Mouse (Mus musculus) stomach, embryonic 14.5 days (tissue): ENCODE measurements around the gene Tab2. TPM values are rescaled to one million over a fixed set of nuclear protein-coding genes. Genes with fewer than 3 reads are reported as not detected.

Experiments used
- ATAC-seq: fragments of 200-750 bp; cut with Nextera tagmentation; 2 replicates; pipeline ENCODE4 v1.8.0; 2017; ENCODE audit warnings: low read depth, moderate TSS enrichment; ENCODE audit not compliant: insufficient number of reproducible peaks, insufficient read depth, low FRiP score
- H3K27ac ChIP-seq: fragments of 300-500 bp; sonication (generic); 2 replicates; pipeline ENCODE4 v1.5.1; 2014; ENCODE audit warnings: mild to moderate bottlenecking, low read length, moderate library complexity, mixed read lengths
- H3K27me3 ChIP-seq: fragments of 300-500 bp; sonication (generic); 2 replicates; pipeline ENCODE4 v1.6.1; 2014; ENCODE audit warnings: low read length, control low read depth, mixed read lengths; ENCODE audit not compliant: control insufficient read depth, insufficient read depth
- H3K36me3 ChIP-seq: fragments of 300-500 bp; sonication (generic); 2 replicates; pipeline ENCODE4 v1.6.1; 2014; ENCODE audit warnings: mild to moderate bottlenecking, control low read depth, low read length, moderate library complexity, mixed read lengths; ENCODE audit not compliant: control insufficient read depth, insufficient read depth
- H3K4me1 ChIP-seq: fragments of 300-500 bp; sonication (generic); 2 replicates; pipeline ENCODE4 v1.6.1; 2014; ENCODE audit warnings: low read length, control low read depth, mixed read lengths; ENCODE audit not compliant: control insufficient read depth, insufficient read depth
- H3K4me2 ChIP-seq: fragments of 300-500 bp; sonication (generic); replicated peaks from 2 replicates; pipeline ENCODE4 v1.6.1; 2014; ENCODE audit warnings: low read depth, low read length, control low read depth
- H3K4me3 ChIP-seq: fragments of 300-500 bp; sonication (generic); 2 replicates; pipeline ENCODE4 v1.5.1; 2014; ENCODE audit warnings: low read depth, low read length, control low read depth
- H3K9ac ChIP-seq: fragments of 300-500 bp; sonication (generic); replicated peaks from 2 replicates; pipeline ENCODE4 v1.6.1; 2014; ENCODE audit warnings: low read depth, mild to moderate bottlenecking, control low read depth, low read length, moderate library complexity, mixed read lengths
- H3K9me3 ChIP-seq: fragments of 300-500 bp; sonication (generic); 2 replicates; pipeline ENCODE4 v1.6.1; 2016; ENCODE audit warnings: low read depth, low read length, control low read depth; ENCODE audit not compliant: control insufficient read depth
- WGBS: fragments of 180-500 bp; shearing (Covaris S2); extraction: QIAGEN DNeasy Blood & Tissue Kit; methylation state at CpG from one replicate; pipeline ENCODE4 v1.1.7; 2014; 5-methylcytosine and 5-hydroxymethylcytosine counted together
- polyA plus RNA-seq: library from polyadenylated mRNA; unstranded; fragments of >200 nt; fragmentation: Nextera tagmentation; extraction: Ambion mirVana; gene quantifications from 2 replicates; pipeline ENCODE4 v1.2.1, GENCODE M21; 2014

The Tab2 gene
- 34.4 and 34.6 TPM in 2 replicates for polyA plus RNA-seq

DNA sequence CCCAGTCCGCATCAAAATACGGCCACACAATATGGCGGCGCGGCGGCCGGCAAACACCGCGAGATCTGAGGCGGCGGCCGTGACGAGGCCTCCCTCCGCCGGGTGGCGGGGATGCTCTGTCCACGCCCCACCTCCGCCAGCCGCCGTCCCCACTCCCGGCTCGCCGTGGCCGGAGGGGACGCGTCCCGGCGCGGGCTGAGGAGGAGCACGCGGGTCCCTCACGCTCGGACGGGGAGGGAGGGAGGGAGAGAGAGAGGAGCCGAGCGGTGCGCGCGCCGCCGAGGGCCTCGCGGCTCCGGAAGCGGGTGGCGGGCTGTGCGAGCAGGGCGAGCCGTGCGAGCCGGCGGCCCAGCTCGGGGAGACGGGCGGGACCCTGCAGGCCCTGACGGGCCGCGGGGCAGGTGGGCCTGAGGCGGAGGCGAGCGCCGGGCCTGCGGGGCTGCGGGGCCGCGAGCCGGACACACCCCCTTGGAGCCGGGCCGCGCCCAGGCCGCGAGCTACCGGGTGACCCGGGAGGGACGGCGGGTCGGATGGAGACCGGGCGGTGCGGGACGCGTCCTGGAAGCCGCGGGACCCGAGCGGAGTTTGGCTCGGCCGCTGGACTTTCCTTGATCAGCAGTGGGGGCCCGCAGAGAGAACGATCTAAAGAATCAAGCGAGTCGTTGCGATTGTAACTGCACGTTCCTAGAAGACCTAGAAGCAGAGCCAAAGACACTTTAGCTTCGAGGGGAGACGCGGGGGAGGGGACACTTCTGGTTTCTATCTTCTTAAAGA, at the start of gene Tab2:
TSS of gene Tab2 (minus strand) at position 3 of the 774 bp plus-strand sequence.
- no peaks in the 10 kb centered on the region for H3K36me3 ChIP-seq
- under 1% methylated on average over 71 of the region's 97 CpGs for WGBS
- peak within 1 kb of the TSS; percentile 87 for H3K9ac ChIP-seq
- H3K4me1 ChIP-seq: peaks cover 10% of the 10 kb centered on the region; the same call in 1 of the 2 replicates
- peak within 1 kb of the TSS; percentile 55 for H3K4me2 ChIP-seq
- no peaks in the 10 kb centered on the region for H3K27me3 ChIP-seq
- peak within 1 kb of the TSS; percentile 99 for H3K27ac ChIP-seq
- ATAC-seq: peak; percentile 95
- no peaks in the 10 kb centered on the region for H3K9me3 ChIP-seq
- H3K4me3 ChIP-seq: peak within 1 kb of the TSS; percentile 93

- H3K9ac ChIP-seq: no peak overlapping the region
- H3K4me3 ChIP-seq: no peak overlapping the region
- H3K4me2 ChIP-seq: no peak overlapping the region
- 65% methylated on average over 10 of the region's 10 CpGs for WGBS
- no peak overlapping the region for H3K27ac ChIP-seq
- no peaks in the 10 kb centered on the region for H3K9me3 ChIP-seq
- no peak for ATAC-seq
- no peaks in the 10 kb centered on the region for H3K27me3 ChIP-seq
- H3K36me3 ChIP-seq: no peaks in the 10 kb centered on the region
- no peaks in the 10 kb centered on the region for H3K4me1 ChIP-seq
These were observed 36.4 kb upstream of the Tab2 start for GRCm38 (mm10) chr10:7992258-7992919.

- H3K27ac ChIP-seq: no peak overlapping the region
These were observed 35.6 kb upstream of the Tab2 start for GRCm38 (mm10) chr10:7991596-7991995.

DNA sequence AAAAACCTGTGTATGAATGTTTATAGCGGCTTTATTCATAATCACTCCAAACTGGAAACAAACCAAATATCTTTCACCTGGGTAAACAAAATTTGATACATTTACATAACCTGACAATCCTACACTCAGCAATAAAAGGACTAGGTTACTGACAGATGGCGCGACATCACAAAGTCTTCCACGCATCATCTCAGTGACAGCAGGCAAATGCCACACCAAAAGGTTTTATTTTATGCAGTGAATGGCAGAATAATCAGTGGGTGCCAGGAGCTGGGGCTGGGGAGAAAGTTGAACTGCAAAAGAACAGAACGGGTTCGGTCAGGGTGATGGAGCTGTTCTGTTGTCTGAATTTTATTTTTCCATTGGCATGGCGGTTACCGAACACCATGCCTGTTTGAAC, 31.5 kb upstream of the Tab2 start:
- Histone ChIP-seq H3K9me3 (no peaks in the 10 kb centered on the region), H3K4me3 (no peak overlapping the region), H3K4me2 (no peak overlapping the region), H3K27me3 (no peaks in the 10 kb centered on the region), H3K36me3 (no peaks in the 10 kb centered on the region), H3K27ac (no peak overlapping the region), H3K4me1 (no peaks in the 10 kb centered on the region), H3K9ac (no peak overlapping the region)
- ATAC-seq: no peak
- 82% methylated on average over 8 of the region's 8 CpGs for WGBS

More at GRCm38 (mm10) chr10:7991596-7991995, 35.6 kb upstream of the Tab2 start:
- Histone ChIP-seq H3K27me3 (no peaks in the 10 kb centered on the region), H3K36me3 (no peaks in the 10 kb centered on the region), H3K4me3 (no peak overlapping the region), H3K4me2 (no peak overlapping the region), H3K9me3 (no peaks in the 10 kb centered on the region), H3K4me1 (no peaks in the 10 kb centered on the region), H3K9ac (no peak overlapping the region)
- WGBS: 57% methylated on average over 5 of the region's 5 CpGs
- ATAC-seq: no peak

DNA sequence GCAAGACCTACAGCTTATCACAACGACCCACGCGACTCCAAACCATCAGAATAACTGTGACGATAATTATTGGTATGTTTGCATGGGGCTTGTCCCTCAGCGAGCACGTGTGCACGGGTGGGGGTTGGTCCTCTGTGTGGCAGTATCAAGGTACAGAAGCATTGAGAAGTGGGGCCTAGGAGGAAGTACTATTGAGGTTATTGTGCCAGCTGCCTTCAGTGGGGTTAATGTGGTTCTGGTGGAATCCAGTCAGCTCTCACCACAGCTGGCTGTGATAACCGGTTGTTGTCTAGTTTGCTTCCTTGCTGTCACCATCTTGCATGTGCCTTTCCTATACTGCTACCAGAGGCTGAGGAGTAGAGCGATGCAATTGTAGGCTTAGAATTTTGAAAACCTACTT, 20.4 kb upstream of the Tab2 start:
- no peak for ATAC-seq
- H3K4me2 ChIP-seq: no peak overlapping the region
- no peaks in the 10 kb centered on the region for H3K9me3 ChIP-seq
- H3K4me1 ChIP-seq: no peaks in the 10 kb centered on the region
- H3K4me3 ChIP-seq: no peak overlapping the region
- no peaks in the 10 kb centered on the region for H3K27me3 ChIP-seq
- 95% methylated on average over 9 of the region's 9 CpGs for WGBS
- no peak overlapping the region for H3K9ac ChIP-seq
- no peaks in the 10 kb centered on the region for H3K36me3 ChIP-seq
- no peak overlapping the region for H3K27ac ChIP-seq

DNA sequence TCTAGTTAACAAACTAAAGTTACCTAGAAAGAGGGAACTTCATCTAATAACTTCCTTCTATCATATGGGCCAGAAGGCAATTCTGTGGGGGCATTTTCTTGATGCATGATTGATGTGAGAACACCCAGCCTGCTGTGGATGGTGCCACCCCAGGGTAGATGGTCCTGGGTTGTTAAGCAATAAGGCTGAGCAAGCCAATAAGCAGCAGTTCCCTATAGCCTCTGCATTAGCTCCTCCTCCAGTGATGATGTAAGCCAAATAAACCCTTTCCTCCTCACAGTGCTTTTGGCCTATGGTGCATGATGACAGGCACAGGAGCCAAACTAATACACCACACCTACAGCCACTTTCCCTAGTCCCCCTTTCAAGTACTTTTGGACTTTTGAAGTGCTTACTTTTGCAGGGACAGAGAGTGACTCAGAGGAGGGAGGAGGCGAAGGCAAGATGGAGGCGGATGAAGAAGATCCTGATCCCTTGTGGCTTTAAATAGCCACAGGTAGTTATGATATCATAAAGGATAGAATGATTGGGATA, 12.8 kb upstream of the Tab2 start:
- H3K4me1 ChIP-seq: no peaks in the 10 kb centered on the region
- no peaks in the 10 kb centered on the region for H3K27me3 ChIP-seq
- no peak overlapping the region for H3K27ac ChIP-seq
- no peaks in the 10 kb centered on the region for H3K9me3 ChIP-seq
- 96% methylated on average over 2 of the region's 2 CpGs for WGBS
- no peak for ATAC-seq
- H3K4me2 ChIP-seq: no peak overlapping the region
- no peak overlapping the region for H3K9ac ChIP-seq
- H3K4me3 ChIP-seq: no peak overlapping the region
- H3K36me3 ChIP-seq: no peaks in the 10 kb centered on the region

- no peaks in the 10 kb centered on the region for H3K9me3 ChIP-seq
- 63% methylated on average over 3 of the region's 3 CpGs for WGBS
- H3K27ac ChIP-seq: no peak overlapping the region
- no peaks in the 10 kb centered on the region for H3K4me1 ChIP-seq
- H3K36me3 ChIP-seq: no peaks in the 10 kb centered on the region
- no peaks in the 10 kb centered on the region for H3K27me3 ChIP-seq
- H3K4me3 ChIP-seq: no peak overlapping the region
- no peak overlapping the region for H3K4me2 ChIP-seq
- no peak for ATAC-seq
- H3K9ac ChIP-seq: no peak overlapping the region
These were observed 11.1 kb upstream of the Tab2 start for GRCm38 (mm10) chr10:7967096-7967495.

GRCm38 (mm10) chr10:7959073-7959472, 3.0 kb upstream of the Tab2 start:
- ATAC-seq: no peak
- Histone ChIP-seq H3K36me3 (no peaks in the 10 kb centered on the region), H3K4me3 (no peak overlapping the region), H3K4me1 (no peaks in the 10 kb centered on the region), H3K4me2 (no peak overlapping the region), H3K9ac (no peak overlapping the region), H3K9me3 (no peaks in the 10 kb centered on the region), H3K27ac (no peak overlapping the region), H3K27me3 (no peaks in the 10 kb centered on the region)
- WGBS: 71% methylated on average over 6 of the region's 6 CpGs
